Mouse (Mus musculus): ENCODE measurements around the gene Mlip. TPM values are rescaled to one million over a fixed set of nuclear protein-coding genes. Genes with fewer than 3 reads are reported as not detected.

The Mlip gene
- polyA plus RNA-seq, 1 experiment from 2014 or later = 0.54 TPM

Other genes starting within 250 kb of the Mlip start
- 6.9 and 7.9 TPM in 2 replicates for gene Lrrc1, start 191.9 kb upstream of the Mlip start, polyA plus RNA-seq (2016; fragmentation: Nextera tagmentation; extraction: Ambion mirVana)

Measured in midbrain, embryonic 12.5 days (tissue).